Mouse (Mus musculus): ENCODE data around the gene C130026I21Rik. TPM values are rescaled to one million over a fixed set of nuclear protein-coding genes. Genes with fewer than 3 reads are reported as not detected.
"Not testable (repeated sequence)": the region's sequence is repeated elsewhere in the genome, so short reads cannot be mapped to it uniquely, and the experiment has no call there.

Gene C130026I21Rik
- polyA plus RNA-seq, 2 experiments from 2014 or later: 59.8 to 67.0 TPM

GRCm38 (mm10) chr1:85118341-85118740 lies 152.0 kb downstream of the C130026I21Rik start:
- not testable (repeated sequence) for ATAC-seq

- not testable (repeated sequence) for ATAC-seq
Measured at GRCm38 (mm10) chr1:85117537-85117936, 152.8 kb downstream of the C130026I21Rik start.

- ATAC-seq: not testable (repeated sequence)
Measured at GRCm38 (mm10) chr1:85114666-85115402, 155.5 kb downstream of the C130026I21Rik start.

GRCm38 (mm10) chr1:85114078-85114477 lies 156.3 kb downstream of the C130026I21Rik start:
- not testable (repeated sequence) for ATAC-seq

GRCm38 (mm10) chr1:85112889-85113288 lies 157.5 kb downstream of the C130026I21Rik start:
- not testable (repeated sequence) for ATAC-seq

GRCm38 (mm10) chr1:85112266-85112665 lies 158.1 kb downstream of the C130026I21Rik start:
- ATAC-seq: not testable (repeated sequence)

GRCm38 (mm10) chr1:85111572-85111971 lies 158.8 kb downstream of the C130026I21Rik start:
- ATAC-seq: not testable (repeated sequence)

GRCm38 (mm10) chr1:85110876-85111275 lies 159.5 kb downstream of the C130026I21Rik start:
- not testable (repeated sequence) for ATAC-seq

- ATAC-seq: not testable (repeated sequence)
Measured at GRCm38 (mm10) chr1:85109753-85110152, 160.6 kb downstream of the C130026I21Rik start, which contains the start of gene A530032D15Rik. Gene A530032D15Rik, minus strand, starts transcription at chr1:85109853.

GRCm38 (mm10) chr1:85106013-85106412 lies 164.4 kb downstream of the C130026I21Rik start:
- not testable (repeated sequence) for ATAC-seq

GRCm38 (mm10) chr1:85105336-85105735 lies 165.0 kb downstream of the C130026I21Rik start:
- ATAC-seq: not testable (repeated sequence)

GRCm38 (mm10) chr1:85101754-85102153 lies 168.6 kb downstream of the C130026I21Rik start:
- ATAC-seq: not testable (repeated sequence)

- not testable (repeated sequence) for ATAC-seq
Measured at GRCm38 (mm10) chr1:85099864-85100263, 170.5 kb downstream of the C130026I21Rik start, which contains the start of gene Gm10553. Gene Gm10553, plus strand, starts transcription at chr1:85100164.

- ATAC-seq: not testable (repeated sequence)
Measured at GRCm38 (mm10) chr1:85099081-85099480, 171.3 kb downstream of the C130026I21Rik start.

GRCm38 (mm10) chr1:85093011-85093572 lies 177.3 kb downstream of the C130026I21Rik start:
- ATAC-seq: not testable (repeated sequence)

- not testable (repeated sequence) for ATAC-seq
Measured at GRCm38 (mm10) chr1:85092169-85092568, 178.2 kb downstream of the C130026I21Rik start.

- ATAC-seq: not testable (repeated sequence)
Measured at GRCm38 (mm10) chr1:85086211-85086610, 184.2 kb downstream of the C130026I21Rik start.

- not testable (repeated sequence) for ATAC-seq
Measured at GRCm38 (mm10) chr1:85084803-85085202, 185.6 kb downstream of the C130026I21Rik start.

- not testable (repeated sequence) for ATAC-seq
Measured at GRCm38 (mm10) chr1:85073099-85073498, 197.3 kb downstream of the C130026I21Rik start.

- not testable (repeated sequence) for ATAC-seq
Measured at GRCm38 (mm10) chr1:85071690-85072089, 198.7 kb downstream of the C130026I21Rik start.

- not testable (repeated sequence) for ATAC-seq
Measured at GRCm38 (mm10) chr1:85035801-85036200, 234.6 kb downstream of the C130026I21Rik start.

GRCm38 (mm10) chr1:85034394-85034793 lies 236.0 kb downstream of the C130026I21Rik start:
- not testable (repeated sequence) for ATAC-seq

GRCm38 (mm10) chr1:85033616-85034015 lies 236.8 kb downstream of the C130026I21Rik start:
- not testable (repeated sequence) for ATAC-seq
